Mouse (Mus musculus): ENCODE data around the gene Cd160. TPM values are rescaled to one million over a fixed set of nuclear protein-coding genes. Genes with fewer than 3 reads are reported as not detected.

The Cd160 gene
- polyA plus RNA-seq (2012; ENCODE audit: insufficient read depth, insufficient read length, missing spikeins): not detected in 2 replicates

DNA sequence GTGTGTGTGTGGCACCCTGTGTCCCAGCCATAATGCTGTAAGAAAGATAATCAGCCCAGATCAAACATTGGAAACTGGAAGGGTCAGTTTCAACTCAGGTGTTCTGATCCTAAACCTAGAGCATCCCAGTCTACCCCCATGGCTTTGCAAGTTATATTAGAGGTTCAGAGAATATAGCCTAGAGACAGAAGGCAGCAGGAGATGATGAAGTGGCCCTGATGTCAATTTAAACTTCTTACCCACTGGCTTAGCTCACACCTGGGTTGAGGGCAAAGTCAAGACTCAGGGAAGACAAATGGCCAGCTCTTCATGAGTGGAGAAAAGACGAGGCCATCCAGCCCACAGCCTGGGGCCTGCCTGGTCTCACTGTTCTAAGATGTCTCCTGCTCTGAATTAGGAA is at the start of gene Cd160, which contains the start of gene Pdzk1:
TSS of gene Cd160 (minus strand) at position 368 of the 400 bp plus-strand sequence.
TSS of gene Pdzk1 (plus strand) at position 301 of the 400 bp plus-strand sequence.
- Histone ChIP-seq H3K4me1 (ENCODE audit: control insufficient read depth, insufficient read depth, low read length) (no peaks in the 10 kb centered on the region), H3K4me3 (ENCODE audit: insufficient read depth, low read length) (no peak within 1 kb of the TSS), H3K27ac (ENCODE audit: insufficient read depth, low read depth, low read length) (no peak within 1 kb of the TSS)
- TF ChIP-seq CTCF (IDR thresholded peaks at IDR 0.05; ENCODE audit: low read depth, low read length) (no peak), POLR2A (IDR thresholded peaks at IDR 0.05; ENCODE audit: borderline replicate concordance, low read depth, low read length) (no peak)

DNA sequence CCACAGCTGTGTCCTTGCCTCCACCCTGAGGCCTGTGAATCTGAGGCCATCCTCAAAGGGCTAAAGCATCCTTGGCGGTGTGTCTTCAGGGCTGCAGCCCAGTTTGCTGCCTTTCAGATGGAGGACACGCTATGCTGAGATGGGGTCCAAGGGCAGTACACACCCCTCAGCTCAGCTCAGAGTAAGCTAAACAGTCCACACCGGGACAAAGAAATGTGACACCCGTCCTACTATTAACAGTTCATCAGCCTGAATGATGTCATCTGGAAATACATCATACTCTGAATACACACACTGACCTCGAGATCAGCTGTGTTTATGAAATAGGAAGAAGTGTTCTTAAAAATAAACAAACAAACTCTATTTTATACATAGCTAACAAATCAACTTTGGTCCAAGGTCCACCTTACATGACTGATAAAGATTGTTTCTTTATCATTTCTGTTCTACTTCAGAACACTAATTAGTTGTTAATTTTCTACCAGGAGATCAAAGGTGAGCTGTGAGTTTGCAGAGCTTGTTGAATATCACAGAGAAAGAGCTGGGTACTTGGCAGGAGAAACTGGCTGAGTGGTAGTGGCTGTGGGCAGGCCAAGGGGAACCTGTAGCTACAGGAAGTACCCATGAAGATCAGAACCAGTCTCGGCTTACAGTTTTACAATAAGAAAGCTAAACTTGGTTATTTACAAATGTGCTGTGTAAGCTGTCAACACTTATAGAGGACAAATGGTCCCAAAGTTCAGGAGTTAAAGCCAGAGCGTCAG is 45.8 kb upstream of the Cd160 start:
- Histone ChIP-seq H3K27ac (ENCODE audit: insufficient read depth, low read depth, low read length) (no peak overlapping the region), H3K4me1 (ENCODE audit: control insufficient read depth, insufficient read depth, low read length) (no peaks in the 10 kb centered on the region), H3K4me3 (ENCODE audit: insufficient read depth, low read length) (no peak overlapping the region)
- TF ChIP-seq POLR2A (IDR thresholded peaks at IDR 0.05; ENCODE audit: borderline replicate concordance, low read depth, low read length): no peak

DNA sequence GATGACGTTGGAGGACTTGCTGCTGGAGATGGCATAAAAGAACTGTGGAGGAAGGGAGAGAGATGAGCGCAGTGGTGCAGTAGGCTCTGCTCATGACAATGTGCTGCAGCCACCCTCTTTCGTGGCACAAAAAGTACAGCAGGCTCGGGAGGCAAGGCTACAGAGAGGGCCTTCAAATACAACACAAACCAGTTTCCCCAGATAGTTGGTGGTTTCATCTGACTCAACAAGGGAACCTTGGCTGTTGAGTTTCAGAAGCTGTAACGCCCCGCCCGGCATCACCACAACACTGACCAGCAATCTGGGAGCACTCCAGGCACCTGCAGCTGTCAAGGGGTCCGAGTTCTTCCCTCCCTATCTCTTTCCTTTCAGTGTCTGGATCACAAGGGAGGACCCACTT is 43.4 kb upstream of the Cd160 start:
- Histone ChIP-seq H3K27ac (ENCODE audit: insufficient read depth, low read depth, low read length) (no peak overlapping the region), H3K4me1 (ENCODE audit: control insufficient read depth, insufficient read depth, low read length) (no peaks in the 10 kb centered on the region), H3K4me3 (ENCODE audit: insufficient read depth, low read length) (no peak overlapping the region)
- TF ChIP-seq POLR2A (IDR thresholded peaks at IDR 0.05; ENCODE audit: borderline replicate concordance, low read depth, low read length) (no peak), CTCF (IDR thresholded peaks at IDR 0.05; ENCODE audit: low read depth, low read length) (no peak)

DNA sequence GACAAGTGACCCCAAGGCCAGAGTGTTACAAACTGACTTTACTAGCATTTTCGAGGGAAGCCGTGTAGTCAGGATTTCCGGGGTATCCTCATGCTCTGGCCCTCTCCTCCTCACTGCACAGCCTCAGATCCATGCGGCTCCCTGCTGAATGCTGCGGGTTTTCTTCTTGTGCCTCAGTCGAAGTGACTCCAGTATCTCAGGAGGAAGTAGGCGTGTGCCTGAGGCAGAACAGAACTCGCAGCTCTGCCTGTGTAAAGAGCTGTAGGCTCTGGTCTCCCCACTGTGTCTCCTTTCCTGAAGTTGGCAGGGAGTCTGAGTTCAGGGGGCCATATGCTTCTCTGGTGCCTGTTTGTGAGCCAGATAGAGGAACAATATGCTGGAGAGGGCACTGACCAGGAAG is 41.9 kb upstream of the Cd160 start:
- TF ChIP-seq POLR2A (IDR thresholded peaks at IDR 0.05; ENCODE audit: borderline replicate concordance, low read depth, low read length): no peak
- TF ChIP-seq CTCF (IDR thresholded peaks at IDR 0.05; ENCODE audit: low read depth, low read length): no peak
- no peaks in the 10 kb centered on the region for H3K4me1 ChIP-seq (ENCODE audit: control insufficient read depth, insufficient read depth, low read length)
- no peak overlapping the region for H3K27ac ChIP-seq (ENCODE audit: insufficient read depth, low read depth, low read length)
- H3K4me3 ChIP-seq (ENCODE audit: insufficient read depth, low read length): no peak overlapping the region

DNA sequence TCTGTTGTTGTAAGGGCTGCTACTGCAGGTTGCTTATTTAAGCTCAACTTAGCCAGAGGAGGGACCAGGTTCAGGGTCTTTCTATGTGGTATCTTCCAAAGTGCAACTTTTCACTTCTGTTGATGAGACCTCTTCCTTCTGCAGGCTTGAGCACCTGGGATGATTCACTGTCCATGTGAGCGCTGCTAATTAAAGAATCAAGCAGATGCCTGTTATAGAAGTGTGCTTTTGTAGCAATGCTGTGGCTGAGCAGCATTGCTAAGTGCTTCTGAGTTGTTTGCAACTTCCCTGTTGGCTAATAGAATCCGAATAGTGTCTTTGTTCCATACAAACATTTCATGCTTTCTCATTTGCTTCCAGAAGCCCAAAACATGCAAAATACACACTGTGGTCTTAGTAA is 41.1 kb upstream of the Cd160 start:
- Histone ChIP-seq H3K4me1 (ENCODE audit: control insufficient read depth, insufficient read depth, low read length) (no peaks in the 10 kb centered on the region), H3K4me3 (ENCODE audit: insufficient read depth, low read length) (no peak overlapping the region), H3K27ac (ENCODE audit: insufficient read depth, low read depth, low read length) (no peak overlapping the region)
- TF ChIP-seq CTCF (IDR thresholded peaks at IDR 0.05; ENCODE audit: low read depth, low read length) (no peak), POLR2A (IDR thresholded peaks at IDR 0.05; ENCODE audit: borderline replicate concordance, low read depth, low read length) (no peak)

DNA sequence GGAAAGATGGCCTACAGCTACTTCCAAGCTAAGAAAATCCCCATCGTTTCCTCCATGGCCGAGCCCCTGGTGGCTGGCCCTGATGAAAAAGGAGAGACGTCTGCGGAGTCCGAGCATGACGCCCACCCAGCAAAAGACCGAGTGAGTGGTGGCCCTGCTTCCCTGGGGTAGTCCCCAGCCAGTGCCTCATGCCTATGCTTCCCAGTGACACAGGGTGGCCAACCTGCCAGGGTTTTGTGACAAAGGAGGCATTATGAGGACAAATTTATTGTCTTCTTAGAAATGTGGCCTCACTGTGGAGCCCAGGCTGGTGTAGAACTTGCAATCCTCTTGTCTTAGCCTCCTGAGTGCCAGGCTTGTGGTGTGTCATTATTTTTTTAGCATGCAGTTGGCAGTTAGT is 39.9 kb upstream of the Cd160 start:
- TF ChIP-seq CTCF (IDR thresholded peaks at IDR 0.05; ENCODE audit: low read depth, low read length): no peak
- TF ChIP-seq POLR2A (IDR thresholded peaks at IDR 0.05; ENCODE audit: borderline replicate concordance, low read depth, low read length): no peak
- Histone ChIP-seq H3K4me1 (ENCODE audit: control insufficient read depth, insufficient read depth, low read length) (no peaks in the 10 kb centered on the region), H3K27ac (ENCODE audit: insufficient read depth, low read depth, low read length) (no peak overlapping the region), H3K4me3 (ENCODE audit: insufficient read depth, low read length) (no peak overlapping the region)

DNA sequence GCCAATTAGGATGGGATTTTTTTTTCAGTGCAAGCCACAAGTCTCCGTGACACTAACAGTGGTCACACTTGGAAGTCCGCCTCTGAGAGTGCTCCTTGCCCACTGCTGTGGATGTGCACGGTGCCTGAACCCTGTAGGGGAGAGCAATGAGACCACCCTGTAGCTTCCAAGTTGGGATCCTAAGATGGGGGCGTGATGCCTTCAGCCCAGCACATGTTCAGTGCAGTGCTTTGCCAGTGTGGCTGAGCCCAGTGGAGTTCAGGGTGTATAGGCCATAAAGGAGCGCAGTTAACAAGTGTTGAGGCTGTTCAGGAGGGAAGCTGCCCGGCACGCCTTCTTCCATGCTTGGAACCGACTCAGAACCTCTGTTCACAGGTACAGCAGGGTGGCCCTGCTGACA is 39.4 kb upstream of the Cd160 start:
- no peak for TF ChIP-seq CTCF (IDR thresholded peaks at IDR 0.05; ENCODE audit: low read depth, low read length)
- no peak overlapping the region for H3K4me3 ChIP-seq (ENCODE audit: insufficient read depth, low read length)
- H3K4me1 ChIP-seq (ENCODE audit: control insufficient read depth, insufficient read depth, low read length): no peaks in the 10 kb centered on the region
- no peak overlapping the region for H3K27ac ChIP-seq (ENCODE audit: insufficient read depth, low read depth, low read length)

DNA sequence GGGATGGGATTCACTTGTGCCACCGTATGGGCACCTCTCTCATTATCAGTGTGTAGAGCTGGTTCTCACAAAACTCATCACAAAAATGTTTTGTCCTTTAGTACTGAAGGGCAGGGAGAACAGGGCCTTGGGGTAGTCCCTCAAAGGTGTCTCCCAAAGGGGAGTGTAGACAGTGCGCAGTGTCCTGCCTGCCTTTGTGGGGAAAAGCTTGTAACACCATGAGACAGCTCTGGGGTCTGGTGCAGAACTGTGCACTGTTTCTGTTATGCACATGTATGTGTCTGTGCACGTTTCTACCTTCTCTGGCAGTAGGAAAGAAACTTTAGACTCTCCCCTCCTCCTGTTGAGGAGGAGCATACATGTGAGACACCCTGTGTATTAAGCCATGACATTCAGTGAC is 38.7 kb upstream of the Cd160 start:
- no peak overlapping the region for H3K4me3 ChIP-seq (ENCODE audit: insufficient read depth, low read length)
- TF ChIP-seq POLR2A (IDR thresholded peaks at IDR 0.05; ENCODE audit: borderline replicate concordance, low read depth, low read length) (no peak), CTCF (IDR thresholded peaks at IDR 0.05; ENCODE audit: low read depth, low read length) (no peak)
- no peak overlapping the region for H3K27ac ChIP-seq (ENCODE audit: insufficient read depth, low read depth, low read length)
- H3K4me1 ChIP-seq (ENCODE audit: control insufficient read depth, insufficient read depth, low read length): no peaks in the 10 kb centered on the region

DNA sequence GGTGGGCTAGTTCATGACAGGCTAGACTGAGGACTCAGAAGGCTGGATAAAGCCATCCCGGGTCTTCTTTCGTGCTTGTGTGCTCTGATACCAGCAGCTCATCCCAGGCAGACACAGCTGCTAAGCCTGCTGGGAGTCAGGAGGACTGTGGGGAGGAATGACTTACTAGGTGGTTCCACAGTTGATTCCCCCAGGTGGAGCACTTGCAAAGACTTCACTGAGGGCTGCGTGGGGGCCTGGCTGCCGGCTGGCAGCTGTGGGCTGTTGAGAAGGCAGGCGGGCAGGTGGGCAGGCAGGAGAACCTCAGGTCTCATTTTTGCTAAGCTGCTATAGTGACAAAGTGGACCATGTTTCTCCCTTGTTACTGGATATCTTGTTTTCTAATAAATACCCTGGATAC is 31.3 kb upstream of the Cd160 start:
- Histone ChIP-seq H3K4me1 (ENCODE audit: control insufficient read depth, insufficient read depth, low read length) (no peaks in the 10 kb centered on the region), H3K4me3 (ENCODE audit: insufficient read depth, low read length) (no peak overlapping the region), H3K27ac (ENCODE audit: insufficient read depth, low read depth, low read length) (no peak overlapping the region)
- TF ChIP-seq CTCF (IDR thresholded peaks at IDR 0.05; ENCODE audit: low read depth, low read length) (no peak), POLR2A (IDR thresholded peaks at IDR 0.05; ENCODE audit: borderline replicate concordance, low read depth, low read length) (no peak)

DNA sequence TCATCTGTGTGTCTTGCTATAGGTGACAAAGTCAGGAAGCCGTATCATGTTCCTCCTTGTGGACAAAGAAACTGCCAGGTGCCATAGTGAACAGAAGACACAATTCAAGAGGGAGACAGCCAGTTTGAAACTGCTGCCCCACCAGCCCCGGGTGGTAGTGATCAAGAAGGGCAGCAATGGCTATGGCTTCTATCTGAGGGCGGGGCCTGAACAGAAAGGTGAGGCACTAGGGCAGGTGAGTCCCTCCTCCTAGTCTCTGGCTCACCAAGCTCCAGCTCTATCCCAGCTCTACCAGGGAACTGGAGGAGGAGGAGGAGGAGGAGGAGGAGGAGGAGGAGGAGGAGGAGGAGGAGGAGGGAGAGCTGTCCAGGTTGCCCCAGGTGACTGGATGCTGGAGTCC is 26.7 kb upstream of the Cd160 start:
- no peaks in the 10 kb centered on the region for H3K4me1 ChIP-seq (ENCODE audit: control insufficient read depth, insufficient read depth, low read length)
- H3K27ac ChIP-seq (ENCODE audit: insufficient read depth, low read depth, low read length): no peak overlapping the region
- TF ChIP-seq CTCF (IDR thresholded peaks at IDR 0.05; ENCODE audit: low read depth, low read length) (no peak), POLR2A (IDR thresholded peaks at IDR 0.05; ENCODE audit: borderline replicate concordance, low read depth, low read length) (no peak)
- H3K4me3 ChIP-seq (ENCODE audit: insufficient read depth, low read length): no peak overlapping the region
